Mouse (Mus musculus) CH12.LX (cell line): ENCODE data around the gene Myo1d. TPM values are rescaled to one million over a fixed set of nuclear protein-coding genes. Genes with fewer than 3 reads are reported as not detected.

Source experiments
- DNase-seq: peaks from one replicate; pipeline ENCODE4 v3.0.0-alpha.2; 2013; ENCODE audit errors: extremely low read depth
- H3K27ac ChIP-seq: 2 replicates; pipeline ENCODE4 v1.5.1; 2012; ENCODE audit warnings: low read depth, mild to moderate bottlenecking, control low read depth, moderate library complexity; ENCODE audit not compliant: insufficient read depth
- H3K27me3 ChIP-seq: replicated peaks from 2 replicates; pipeline ENCODE3; 2012; ENCODE audit warnings: inconsistent platforms
- H3K36me3 ChIP-seq, 2 experiments: replicated peaks in 1 of 2; 2 replicates each; pipeline versions ENCODE3 to v1.6.1; 2012; ENCODE audit warnings: inconsistent platforms in 1 of 2, low read length in 1 of 2, mild to moderate bottlenecking in 1 of 2, mixed read lengths in 1 of 2, moderate library complexity in 1 of 2; ENCODE audit not compliant: control insufficient read depth in 1 of 2, insufficient read depth in 1 of 2
- H3K4me1 ChIP-seq, 2 experiments: 2 replicates each; pipeline ENCODE4 v1.6.1; 2012; ENCODE audit warnings: inconsistent platforms in 1 of 2, moderate library complexity in 1 of 2; ENCODE audit not compliant: insufficient read depth in 2 of 2, control insufficient read depth in 1 of 2
- H3K4me2 ChIP-seq: 2 replicates; pipeline ENCODE4 v1.6.1; 2012; ENCODE audit warnings: low read depth, mild to moderate bottlenecking, control low read depth; ENCODE audit not compliant: poor library complexity, insufficient read depth, severe bottlenecking
- H3K4me3 ChIP-seq, 3 experiments: fragments of 150-350 bp in 1 of 3; sonication (generic) in 1 of 3; replicated peaks in 1 of 3; 2 replicates each; pipeline versions ENCODE3 to v1.5.1; 2011 to 2012; ENCODE audit warnings: low read depth in 2 of 3, low read length in 2 of 3, mild to moderate bottlenecking in 2 of 3, moderate library complexity in 2 of 3, control low read depth in 1 of 3, improper control_type of control experiment in 1 of 3, inconsistent platforms in 1 of 3, mixed read lengths in 1 of 3; ENCODE audit not compliant: poor library complexity in 1 of 3
- H3K79me2 ChIP-seq: replicated peaks from 2 replicates; pipeline ENCODE4 v1.6.1; 2012; ENCODE audit warnings: mild to moderate bottlenecking, moderate library complexity; ENCODE audit not compliant: control insufficient read depth, poor library complexity, insufficient read depth, severe bottlenecking; ENCODE audit errors: extremely low read depth
- H3K9ac ChIP-seq: 2 replicates; pipeline ENCODE4 v1.6.1; 2012; ENCODE audit warnings: low read depth, mild to moderate bottlenecking, control low read depth, moderate library complexity; ENCODE audit not compliant: insufficient read depth
- H3K9me3 ChIP-seq: replicated peaks from 2 replicates; pipeline ENCODE3; 2012; ENCODE audit warnings: low read length, inconsistent platforms, mixed read lengths
- BHLHE40 ChIP-seq: IDR thresholded peaks from 2 replicates; pipeline ENCODE4 v1.6.1; 2011; ENCODE audit warnings: mild to moderate bottlenecking, low read depth, low read length, improper control_type of control experiment
- CHD1 ChIP-seq: IDR thresholded peaks from 2 replicates; pipeline ENCODE4 v1.6.1; 2012; ENCODE audit warnings: low read depth, low read length, improper control_type of control experiment, inconsistent platforms
- CTCF ChIP-seq, 2 experiments: IDR thresholded peaks in 1 of 2; conservative IDR thresholded peaks in 1 of 2; 2 replicates each; pipeline ENCODE4 v1.5.1; 2011 to 2012; ENCODE audit warnings: low read depth in 2 of 2, low read length in 2 of 2, improper control_type of control experiment in 1 of 2, inconsistent platforms in 1 of 2, mild to moderate bottlenecking in 1 of 2, moderate library complexity in 1 of 2
- ELF1 ChIP-seq: IDR thresholded peaks from 2 replicates; pipeline ENCODE4 v1.6.1; 2014; ENCODE audit warnings: low read depth, mild to moderate bottlenecking, inconsistent platforms, low read length, improper control_type of control experiment
- EP300 ChIP-seq: IDR thresholded peaks from 2 replicates; pipeline ENCODE4 v1.6.1; 2011; ENCODE audit warnings: low read length, improper control_type of control experiment
- ETS1 ChIP-seq: conservative IDR thresholded peaks from 2 replicates; pipeline ENCODE4 v1.6.1; 2012; ENCODE audit warnings: low read depth, mild to moderate bottlenecking, inconsistent platforms, low read length, improper control_type of control experiment, moderate library complexity
- GABPA ChIP-seq: IDR thresholded peaks from 2 replicates; pipeline ENCODE4 v1.6.1; 2012; ENCODE audit warnings: low read depth, low read length, improper control_type of control experiment, inconsistent platforms; ENCODE audit not compliant: insufficient replicate concordance
- HCFC1 ChIP-seq: IDR thresholded peaks from 2 replicates; pipeline ENCODE4 v1.6.1; 2012; ENCODE audit warnings: low read depth, mild to moderate bottlenecking, inconsistent platforms, low read length, improper control_type of control experiment
- IRF4 ChIP-seq: IDR thresholded peaks from 2 replicates; pipeline ENCODE4 v1.6.1; 2014; ENCODE audit warnings: low read depth, mild to moderate bottlenecking, inconsistent platforms, low read length, improper control_type of control experiment
- JUN ChIP-seq: IDR thresholded peaks from 2 replicates; pipeline ENCODE4 v1.6.1; 2011; ENCODE audit warnings: low read depth, mild to moderate bottlenecking, low read length, improper control_type of control experiment, moderate library complexity; ENCODE audit not compliant: insufficient read depth
- JUND ChIP-seq: conservative IDR thresholded peaks from 2 replicates; pipeline ENCODE4 v1.6.1; 2011; ENCODE audit warnings: low read depth, low read length, improper control_type of control experiment
- KAT2A ChIP-seq: IDR thresholded peaks from 2 replicates; pipeline ENCODE4 v1.6.1; 2012; ENCODE audit warnings: low read length, improper control_type of control experiment, inconsistent platforms; ENCODE audit not compliant: insufficient replicate concordance
- MAFK ChIP-seq: IDR thresholded peaks from 2 replicates; pipeline ENCODE4 v1.6.1; 2011; ENCODE audit warnings: low read length, improper control_type of control experiment; ENCODE audit not compliant: insufficient replicate concordance
- MAX ChIP-seq: IDR thresholded peaks from 2 replicates; pipeline ENCODE4 v1.6.1; 2011; ENCODE audit warnings: low read length, improper control_type of control experiment
- MAZ ChIP-seq: IDR thresholded peaks from 2 replicates; pipeline ENCODE4 v1.6.1; 2012; ENCODE audit warnings: low read depth, mild to moderate bottlenecking, inconsistent platforms, low read length, improper control_type of control experiment, moderate library complexity
- MEF2A ChIP-seq: IDR thresholded peaks from 2 replicates; pipeline ENCODE4 v1.6.1; 2014; ENCODE audit warnings: low read depth, mild to moderate bottlenecking, inconsistent platforms, low read length, improper control_type of control experiment, borderline replicate concordance
- MXI1 ChIP-seq: IDR thresholded peaks from 2 replicates; pipeline ENCODE4 v1.6.1; 2011; ENCODE audit warnings: mild to moderate bottlenecking, low read depth, low read length, improper control_type of control experiment
- MYC ChIP-seq: IDR thresholded peaks from 2 replicates; pipeline ENCODE4 v1.6.1; 2011; ENCODE audit warnings: low read depth, mild to moderate bottlenecking, improper control_type of control experiment, low read length
- NELFE ChIP-seq: IDR thresholded peaks from 2 replicates; pipeline ENCODE4 v1.6.1; 2011; ENCODE audit warnings: low read depth, low read length, improper control_type of control experiment
- NRF1 ChIP-seq: IDR thresholded peaks from 2 replicates; pipeline ENCODE4 v1.6.1; 2014; ENCODE audit warnings: low read depth, mild to moderate bottlenecking, inconsistent platforms, low read length, improper control_type of control experiment, moderate library complexity
- POLR2A ChIP-seq: IDR thresholded peaks from 2 replicates; pipeline ENCODE4 v1.6.1; 2011; ENCODE audit warnings: low read depth, mild to moderate bottlenecking, improper control_type of control experiment, low read length
- RCOR1 ChIP-seq: conservative IDR thresholded peaks from 2 replicates; pipeline ENCODE4 v1.6.1; 2012; ENCODE audit warnings: low read depth, mild to moderate bottlenecking, inconsistent platforms, low read length, improper control_type of control experiment
- SIN3A ChIP-seq: IDR thresholded peaks from 2 replicates; pipeline ENCODE4 v1.6.1; 2012; ENCODE audit warnings: low read length, improper control_type of control experiment, inconsistent platforms
- SMC3 ChIP-seq: IDR thresholded peaks from 2 replicates; pipeline ENCODE4 v1.6.1; 2011; ENCODE audit warnings: low read depth, low read length, improper control_type of control experiment
- TBP ChIP-seq: conservative IDR thresholded peaks from 2 replicates; pipeline ENCODE4 v1.6.1; 2011; ENCODE audit warnings: low read depth, low read length, improper control_type of control experiment
- ZC3H11A ChIP-seq: IDR thresholded peaks from 2 replicates; pipeline ENCODE4 v1.6.1; 2012; ENCODE audit warnings: low read depth, mild to moderate bottlenecking, inconsistent platforms, low read length, improper control_type of control experiment
- ZKSCAN1 ChIP-seq: IDR thresholded peaks from 2 replicates; pipeline ENCODE4 v1.6.1; 2012; ENCODE audit warnings: low read depth, inconsistent platforms, low read length, improper control_type of control experiment, borderline replicate concordance
- ZNF384 ChIP-seq: IDR thresholded peaks from 2 replicates; pipeline ENCODE4 v1.6.1; 2012; ENCODE audit warnings: low read depth, low read length, improper control_type of control experiment, inconsistent platforms
- dilution Hi-C: fragments of 300-500 bp; cut with MboI; formaldehyde crosslinking; loops from 2 replicates; pipeline ENCODE4 v1.14.3; 2020; ENCODE audit warnings: low sequenced_read_pairs; ENCODE audit not compliant: extremely low pct_unique_long_range_greater_than_20kb, extremely low pct_ligation_motif_present
- in situ Hi-C: fragments of 300-500 bp; cut with MboI; formaldehyde crosslinking; loops from 3 replicates; pipeline ENCODE4 v1.14.3; 2019; ENCODE audit warnings: low sequenced_read_pairs, low pct_ligation_motif_present, low pct_unique_long_range_greater_than_20kb, mixed read lengths
- polyA plus RNA-seq: library from polyadenylated mRNA; unstranded; fragments of >175 nt; gene quantifications from 2 replicates; pipeline ENCODE4 v1.2.1, GENCODE M21; 2012; ENCODE audit warnings: low read depth; ENCODE audit not compliant: insufficient read length
- total RNA-seq, 2 experiments: library from RNA; depleted of rRNA; stranded (reverse); fragments of 300-350 nt in 1 of 2; fragments of >200 nt in 1 of 2; gene quantifications; 2 replicates each; pipeline ENCODE4 v1.2.3; 2012 to 2014

Gene Myo1d
- total and polyA plus RNA-seq, 3 experiments, result 2.2 to 5.6 (median 2.9) TPM

DNA sequence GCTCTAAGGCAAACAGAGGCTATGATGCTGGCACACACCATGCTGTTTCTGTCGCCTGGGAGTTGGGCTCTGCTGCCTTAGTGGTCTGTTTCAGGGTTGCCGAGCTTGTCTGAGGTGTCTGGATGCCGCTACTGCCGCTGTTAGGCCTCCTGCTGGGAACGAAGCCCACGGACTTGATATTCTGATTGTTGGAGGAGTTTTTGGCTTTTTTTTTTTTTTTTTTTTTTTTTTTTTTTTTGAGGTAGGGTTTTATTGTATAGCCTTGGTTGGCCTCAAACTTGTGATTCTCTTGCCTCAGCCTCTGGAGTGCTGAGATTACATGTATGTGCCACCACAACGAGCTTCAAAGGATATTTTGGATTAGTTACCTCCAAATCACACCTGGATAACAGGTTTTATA is 106.8 kb downstream of the Myo1d start:
- Histone ChIP-seq H3K27me3 (no peaks in the 10 kb centered on the region), H3K4me2 (no peak overlapping the region), H3K9me3 (no peaks in the 10 kb centered on the region), H3K4me3 (no peak overlapping the region), H3K4me1 (peaks cover 7 to 9% of the 10 kb centered on the region in 2 experiments; a peak in 3 of 4 replicates), H3K79me2 (no peaks in the 10 kb centered on the region), H3K27ac (no peak overlapping the region), H3K9ac (no peak overlapping the region), H3K36me3 (peaks cover 0 to 13% of the 10 kb centered on the region in 2 experiments)
- no peak for DNase-seq
- in situ Hi-C loops (no loop called here), dilution Hi-C loops (no loop called here)
- TF ChIP-seq ZNF384 (peak; percentile 63), ELF1 (no peak)

DNA sequence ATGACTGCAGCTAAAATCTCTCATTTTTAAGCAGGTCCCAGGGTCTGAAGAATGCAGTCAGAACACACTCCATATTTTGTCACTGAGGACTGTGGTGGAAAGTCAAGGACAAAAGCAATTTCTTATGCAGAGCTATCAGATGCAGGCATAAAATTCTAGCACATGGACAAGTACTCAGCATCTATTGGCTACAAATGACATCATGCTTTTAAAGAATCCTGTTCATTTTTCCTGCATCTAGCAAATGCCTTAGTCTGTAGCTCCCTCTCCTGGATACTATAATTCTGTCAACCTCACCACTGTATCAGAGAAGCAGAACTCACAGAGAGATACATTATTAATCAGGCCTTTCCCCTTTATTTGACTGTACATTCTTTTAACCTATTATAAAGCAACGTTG is 109.4 kb downstream of the Myo1d start:
- Histone ChIP-seq H3K9ac (no peak overlapping the region), H3K4me3 (no peak overlapping the region), H3K79me2 (no peaks in the 10 kb centered on the region), H3K4me2 (no peak overlapping the region), H3K27me3 (no peaks in the 10 kb centered on the region), H3K27ac (no peak overlapping the region), H3K36me3 (peaks cover 0 to 7% of the 10 kb centered on the region in 2 experiments), H3K9me3 (no peaks in the 10 kb centered on the region), H3K4me1 (peaks cover 16 to 28% of the 10 kb centered on the region in 2 experiments)
- peak; percentile 83 for DNase-seq
- no peak for TF ChIP-seq CHD1
- peak; percentile 95 for TF ChIP-seq MYC
- 0 out of 2 replicates have a peak, but pooled peaks have one; percentile 15 for TF ChIP-seq RCOR1
- peak; percentile 56; the same call in 1 of the 2 replicates for TF ChIP-seq MEF2A
- 0 out of 2 replicates have a peak, but pooled peaks have one; percentile 24 for TF ChIP-seq MAZ
- peak; percentile 25; the same call in 1 of the 2 replicates for TF ChIP-seq BHLHE40
- TF ChIP-seq POLR2A, result no peak
- peak; percentile 100 for TF ChIP-seq JUN
- peak; percentile 55 for TF ChIP-seq HCFC1
- peak; percentile 52 for TF ChIP-seq EP300
- no peak for TF ChIP-seq ETS1
- TF ChIP-seq CTCF (conservative IDR thresholded peaks at IDR 0.05 in 1 of 2, IDR thresholded peaks at IDR 0.05 in 1 of 2; ENCODE audit: low read depth in 2 of 2, low read length in 2 of 2), result peak; percentile 45 to 98; a peak in 3 of 4 replicates
- peak; percentile 93 for TF ChIP-seq ZC3H11A
- peak; percentile 45 for TF ChIP-seq ZNF384
- TF ChIP-seq JUND, result peak; percentile 99
- TF ChIP-seq TBP, result no peak; the same call in 1 of the 2 replicates
- TF ChIP-seq NRF1, result no peak
- peak; percentile 85 for TF ChIP-seq SIN3A
- TF ChIP-seq IRF4, result peak; percentile 54; the same call in 1 of the 2 replicates
- TF ChIP-seq NELFE, result peak; percentile 44; the same call in 1 of the 2 replicates
- TF ChIP-seq MAX, result peak; percentile 73; the same call in 1 of the 2 replicates
- no peak for TF ChIP-seq GABPA
- TF ChIP-seq KAT2A, result no peak
- TF ChIP-seq SMC3, result peak; percentile 92
- TF ChIP-seq MXI1, result peak; percentile 69; the same call in 1 of the 2 replicates
- TF ChIP-seq ZKSCAN1, result no peak
- TF ChIP-seq MAFK, result peak; percentile 36; the same call in 1 of the 2 replicates
- dilution Hi-C loops, result no loop called here
- in situ Hi-C loops, result no loop called here
